Mouse (Mus musculus): Measurements from ENCODE around the gene Dab1.

GRCm38 (mm10) chr4:104694188-104694587, 1075.0 kb downstream of the Dab1 start:
- TF ChIP-seq POLR2A (IDR thresholded peaks at IDR 0.05; ENCODE audit: extremely low read depth, insufficient read depth, low read length) (no peak), CTCF (IDR thresholded peaks at IDR 0.05; ENCODE audit: low read depth, low read length) (no peak)
